Mouse (Mus musculus): ENCODE measurements around the gene Rccd1. TPM values are rescaled to one million over a fixed set of nuclear protein-coding genes. Genes with fewer than 3 reads are reported as not detected.

The Rccd1 gene
- polyA plus RNA-seq (2016; fragmentation: Nextera tagmentation; extraction: Ambion mirVana), result 9.8 and 10.3 TPM in 2 replicates

DNA sequence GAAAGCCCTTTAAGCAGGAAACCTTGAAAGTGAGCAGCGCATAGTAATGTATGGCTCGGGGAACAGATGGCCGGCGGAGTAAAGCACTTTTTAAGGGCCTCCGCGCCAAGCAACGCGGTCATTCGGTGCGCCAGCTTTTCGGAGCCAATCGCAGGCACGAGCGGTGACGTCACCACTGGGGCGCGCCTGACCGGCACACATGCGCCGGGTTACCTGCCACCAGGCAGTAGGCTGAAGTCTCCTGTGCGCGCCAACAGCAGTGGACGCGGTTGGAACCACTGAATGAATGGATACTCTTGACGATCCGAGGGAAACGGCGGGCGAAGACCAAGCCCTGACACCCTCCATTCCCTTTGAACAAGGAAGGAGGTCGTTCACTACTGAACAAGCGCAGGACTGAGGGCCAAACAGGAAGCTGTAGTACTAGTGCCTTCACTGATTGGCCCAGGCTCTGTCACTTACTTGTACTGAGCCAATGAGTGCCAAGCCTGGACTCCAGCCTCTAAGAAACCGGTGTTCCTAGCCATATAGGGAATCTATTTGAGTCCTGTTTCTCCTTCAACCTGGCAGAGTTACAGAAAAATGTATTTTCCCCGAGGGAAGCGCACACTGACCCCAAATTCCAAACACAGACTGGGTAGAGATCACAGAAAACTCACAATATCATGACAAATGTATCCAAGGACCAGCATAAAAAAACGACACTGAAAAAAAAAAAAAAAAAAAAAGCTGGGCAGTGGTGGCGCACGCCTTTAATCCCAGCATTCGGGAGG lies at the start of gene Rccd1:
TSS of gene Rccd1 (minus strand) at position 412 of the 773 bp plus-strand sequence.
- WGBS, result 3% methylated on average over 38 of the region's 38 CpGs
- Histone ChIP-seq H3K9me3 (no peaks in the 10 kb centered on the region), H3K36me3 (peaks cover 61% of the 10 kb centered on the region)

DNA sequence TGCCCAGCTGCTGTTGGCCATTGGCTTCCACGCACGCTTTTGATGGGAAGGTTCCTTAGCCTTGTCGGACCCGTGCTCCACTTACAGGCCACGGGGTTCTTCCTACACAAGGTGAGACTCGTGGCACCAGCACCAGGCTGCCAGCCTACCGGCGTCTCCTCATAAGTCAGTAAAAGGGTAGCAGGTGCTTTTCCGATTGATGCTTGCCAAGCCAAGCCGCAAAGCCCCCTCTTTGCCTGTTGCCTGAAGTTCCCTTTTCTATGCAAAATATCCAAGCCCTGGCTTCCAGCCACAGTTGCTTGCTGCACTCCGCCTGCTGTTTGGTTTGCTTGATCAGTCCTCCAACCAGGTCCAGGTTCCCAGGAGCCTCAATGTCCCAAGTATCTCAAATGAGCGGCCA lies 49.6 kb upstream of the Rccd1 start:
- Histone ChIP-seq H3K27ac (peak overlapping the region; percentile 36; the same call in 1 of the 2 replicates), H3K9me3 (no peaks in the 10 kb centered on the region), H3K4me1 (peaks cover 32% of the 10 kb centered on the region), H3K36me3 (peaks cover 10% of the 10 kb centered on the region; the same call in 1 of the 2 replicates), H3K27me3 (ENCODE audit: insufficient read depth, poor library complexity, severe bottlenecking) (0 out of 2 replicates have a peak, but pooled peaks cover 4% of the 10 kb centered on the region), H3K4me3 (no peak overlapping the region)
- DNase-seq (ENCODE audit: low spot score), result no peak
- 79% methylated on average over 12 of the region's 12 CpGs for WGBS

More for the DNA sequence above, at the start of gene Rccd1:
- peak within 1 kb of the TSS; percentile 75 for H3K4me3 ChIP-seq
- H3K27me3 ChIP-seq (ENCODE audit: insufficient read depth, poor library complexity, severe bottlenecking), result no peaks in the 10 kb centered on the region
- peaks cover 26% of the 10 kb centered on the region for H3K4me1 ChIP-seq
- DNase-seq (ENCODE audit: low spot score), result peak; percentile 98
- H3K27ac ChIP-seq, result peak within 1 kb of the TSS; percentile 90

DNA sequence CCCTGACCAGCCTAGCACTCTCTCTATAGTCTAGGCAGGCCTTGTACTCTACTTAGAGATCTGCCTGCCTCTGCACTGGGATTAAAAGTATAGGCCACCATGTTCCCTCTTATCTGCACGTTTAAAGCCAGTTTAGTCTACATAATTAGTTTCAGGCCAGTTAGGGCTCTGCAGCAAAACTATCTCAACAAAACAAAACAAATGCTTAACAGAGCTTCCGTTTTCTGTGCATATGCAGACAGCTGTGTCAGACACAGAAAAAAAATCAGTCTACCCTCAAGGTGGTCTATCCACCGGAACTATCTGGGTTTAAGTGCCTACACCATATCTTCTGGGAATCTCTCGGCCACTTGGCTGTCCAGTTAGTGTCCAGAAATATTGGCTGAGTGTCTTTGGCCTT lies 49.1 kb upstream of the Rccd1 start:
- no peak overlapping the region for H3K27ac ChIP-seq
- peaks cover 9% of the 10 kb centered on the region for H3K36me3 ChIP-seq
- peaks cover 32% of the 10 kb centered on the region for H3K4me1 ChIP-seq
- 69% methylated on average over 4 of the region's 4 CpGs for WGBS
- H3K9me3 ChIP-seq, result no peaks in the 10 kb centered on the region
- DNase-seq (ENCODE audit: low spot score), result no peak
- 0 out of 2 replicates have a peak, but pooled peaks cover 4% of the 10 kb centered on the region for H3K27me3 ChIP-seq (ENCODE audit: insufficient read depth, poor library complexity, severe bottlenecking)
- H3K4me3 ChIP-seq, result no peak overlapping the region

DNA sequence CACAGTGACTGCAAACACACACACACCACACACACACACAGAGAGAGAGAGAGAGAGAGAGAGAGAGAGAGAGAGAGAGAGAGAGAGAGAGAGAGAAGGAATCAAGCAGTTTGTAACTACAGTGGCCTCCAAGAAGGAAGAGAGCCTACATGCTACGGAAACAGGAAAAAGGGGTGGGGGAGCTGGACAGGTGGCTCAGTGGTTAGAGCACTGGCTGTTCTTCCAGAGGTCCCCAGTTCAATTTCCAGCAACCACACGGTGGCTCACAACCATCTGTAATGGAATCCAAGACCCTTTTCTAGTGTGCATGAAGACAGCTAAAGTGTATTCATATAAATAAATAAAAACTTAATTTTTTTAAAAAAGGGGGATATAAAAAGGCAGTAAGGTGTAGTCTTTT lies 48.4 kb upstream of the Rccd1 start:
- WGBS, result 52% methylated on average over 2 of the region's 2 CpGs
- Histone ChIP-seq H3K4me3 (no peak overlapping the region), H3K9me3 (no peaks in the 10 kb centered on the region), H3K4me1 (peaks cover 32% of the 10 kb centered on the region), H3K36me3 (peaks cover 12% of the 10 kb centered on the region), H3K27ac (no peak overlapping the region), H3K27me3 (ENCODE audit: insufficient read depth, poor library complexity, severe bottlenecking) (0 out of 2 replicates have a peak, but pooled peaks cover 4% of the 10 kb centered on the region)
- no peak for DNase-seq (ENCODE audit: low spot score)

DNA sequence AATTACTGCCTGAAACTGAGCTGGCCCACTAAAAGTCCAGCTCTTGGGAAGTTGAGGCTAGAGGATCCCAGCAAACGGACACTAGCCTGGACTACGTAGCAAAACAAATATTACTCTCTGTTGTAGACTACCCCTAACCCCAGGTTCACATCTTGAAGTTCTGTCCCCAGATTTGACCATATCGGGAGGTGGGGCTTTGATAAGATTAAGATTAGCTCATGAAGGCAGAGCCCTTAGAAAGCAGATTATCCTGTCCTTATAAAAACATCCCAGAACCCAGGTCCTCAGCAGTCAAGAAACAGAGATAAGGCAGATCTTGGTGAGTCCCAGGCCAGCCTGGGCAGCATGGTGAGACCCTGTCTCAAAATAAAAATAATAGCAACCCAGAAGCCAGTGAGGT lies 47.9 kb upstream of the Rccd1 start:
- Histone ChIP-seq H3K27me3 (ENCODE audit: insufficient read depth, poor library complexity, severe bottlenecking) (0 out of 2 replicates have a peak, but pooled peaks cover 4% of the 10 kb centered on the region), H3K9me3 (no peaks in the 10 kb centered on the region), H3K4me3 (no peak overlapping the region; the same call in 1 of the 2 replicates), H3K27ac (no peak overlapping the region), H3K4me1 (peaks cover 32% of the 10 kb centered on the region), H3K36me3 (peaks cover 16% of the 10 kb centered on the region)
- WGBS, result 38% methylated on average over 3 of the region's 3 CpGs
- no peak for DNase-seq (ENCODE audit: low spot score)

DNA sequence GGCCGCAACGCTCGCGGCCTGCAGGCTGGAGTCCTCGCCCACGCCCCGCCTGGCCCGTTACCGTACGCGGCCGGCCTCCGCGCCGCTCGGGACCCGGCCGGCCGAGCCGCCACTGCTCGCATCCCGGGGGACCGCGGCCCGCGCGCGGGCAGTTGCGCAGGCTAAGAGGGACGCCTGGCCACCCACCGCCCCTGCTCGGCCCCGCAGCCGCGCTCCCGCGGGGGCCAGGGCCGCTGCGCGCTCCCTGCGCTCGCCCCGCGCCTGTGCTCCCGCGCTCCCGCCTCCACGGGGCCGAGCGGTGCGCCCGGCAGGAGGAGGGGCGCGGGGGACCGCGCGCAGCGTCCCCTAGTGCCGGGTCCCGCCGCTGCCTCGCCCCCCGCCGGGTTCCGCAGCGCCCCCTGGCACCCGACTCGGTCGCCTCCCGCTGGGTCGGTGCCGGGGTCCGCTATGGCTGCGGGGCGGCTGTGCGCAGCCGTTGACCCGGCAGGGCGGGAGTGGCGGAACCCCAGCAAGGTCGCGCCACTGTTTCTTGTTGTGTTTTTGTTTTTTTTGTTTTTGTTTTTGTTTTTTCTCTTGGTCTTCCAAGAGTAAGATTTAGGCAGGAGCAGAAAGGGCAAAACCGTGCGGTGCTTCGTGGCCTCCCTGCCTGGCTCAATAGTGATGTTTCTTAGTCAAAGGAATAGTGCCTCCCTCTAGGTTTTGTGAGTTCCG lies 46.9 kb upstream of the Rccd1 start, which contains the start of gene Man2a2:
TSS of gene Man2a2 (minus strand) at position 335 of the 711 bp plus-strand sequence.
- 0 out of 2 replicates have a peak, but pooled peaks cover 4% of the 10 kb centered on the region for H3K27me3 ChIP-seq (ENCODE audit: insufficient read depth, poor library complexity, severe bottlenecking)
- peaks cover 25% of the 10 kb centered on the region for H3K36me3 ChIP-seq
- under 1% methylated on average over 80 of the region's 86 CpGs for WGBS
- DNase-seq (ENCODE audit: low spot score), result no peak
- H3K4me1 ChIP-seq, result peaks cover 28% of the 10 kb centered on the region
- peak within 1 kb of the TSS; percentile 95 for H3K27ac ChIP-seq
- peak within 1 kb of the TSS; percentile 96 for H3K4me3 ChIP-seq
- no peaks in the 10 kb centered on the region for H3K9me3 ChIP-seq

DNA sequence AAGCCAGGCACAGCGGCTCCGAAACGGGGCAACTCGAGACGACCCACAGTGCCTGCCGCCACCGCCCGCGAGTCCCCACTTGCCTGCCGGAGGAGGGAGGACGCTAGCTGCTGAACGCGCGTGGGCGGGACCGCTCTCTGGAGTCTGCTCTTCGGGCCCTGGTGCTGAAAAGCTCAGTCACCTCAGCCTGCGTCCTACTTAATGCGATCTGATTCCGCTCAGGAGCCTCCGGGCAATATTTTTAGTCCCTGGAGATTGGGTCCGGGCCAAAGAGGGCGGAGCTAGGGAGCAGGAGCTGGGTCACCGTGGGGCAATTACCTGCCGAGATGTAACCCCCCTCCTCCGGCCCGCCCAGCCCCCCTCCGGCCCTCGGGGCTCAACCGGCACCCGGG lies 46.4 kb upstream of the Rccd1 start:
- H3K4me3 ChIP-seq, result peak overlapping the region; percentile 96
- peak; percentile 88 for DNase-seq (ENCODE audit: low spot score)
- 0 out of 2 replicates have a peak, but pooled peaks cover 4% of the 10 kb centered on the region for H3K27me3 ChIP-seq (ENCODE audit: insufficient read depth, poor library complexity, severe bottlenecking)
- H3K9me3 ChIP-seq, result no peaks in the 10 kb centered on the region
- under 1% methylated on average over 31 of the region's 31 CpGs for WGBS
- peak overlapping the region; percentile 95 for H3K27ac ChIP-seq
- peaks cover 31% of the 10 kb centered on the region for H3K36me3 ChIP-seq
- peaks cover 25% of the 10 kb centered on the region for H3K4me1 ChIP-seq

DNA sequence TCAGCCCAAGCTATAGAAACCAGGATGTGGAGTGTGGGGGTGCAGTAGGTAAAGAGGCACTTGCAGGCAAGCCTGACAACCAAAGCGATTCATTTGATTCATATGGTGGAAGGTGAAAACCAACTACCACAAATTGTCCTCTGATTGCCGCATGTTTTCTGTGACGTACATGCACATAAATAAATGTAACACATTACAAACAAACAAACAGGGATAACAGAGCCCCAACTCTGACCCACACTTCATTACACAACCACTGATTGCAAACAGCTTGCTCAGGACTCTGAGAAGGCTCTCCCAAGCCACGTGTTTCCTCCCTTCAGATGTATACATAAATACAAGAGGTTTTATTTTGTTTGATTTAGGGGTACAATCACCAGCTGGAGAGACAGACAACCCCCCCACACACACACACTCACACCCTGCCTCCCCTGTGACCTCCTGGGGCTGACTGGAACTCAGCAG lies 45.7 kb upstream of the Rccd1 start:
- no peaks in the 10 kb centered on the region for H3K9me3 ChIP-seq
- peaks cover 32% of the 10 kb centered on the region for H3K36me3 ChIP-seq
- 0 out of 2 replicates have a peak, but pooled peaks cover 4% of the 10 kb centered on the region for H3K27me3 ChIP-seq (ENCODE audit: insufficient read depth, poor library complexity, severe bottlenecking)
- no peak for DNase-seq (ENCODE audit: low spot score)
- 53% methylated on average over 4 of the region's 4 CpGs for WGBS
- peaks cover 19% of the 10 kb centered on the region for H3K4me1 ChIP-seq
- peak overlapping the region; percentile 96 for H3K4me3 ChIP-seq
- peak overlapping the region; percentile 95 for H3K27ac ChIP-seq

DNA sequence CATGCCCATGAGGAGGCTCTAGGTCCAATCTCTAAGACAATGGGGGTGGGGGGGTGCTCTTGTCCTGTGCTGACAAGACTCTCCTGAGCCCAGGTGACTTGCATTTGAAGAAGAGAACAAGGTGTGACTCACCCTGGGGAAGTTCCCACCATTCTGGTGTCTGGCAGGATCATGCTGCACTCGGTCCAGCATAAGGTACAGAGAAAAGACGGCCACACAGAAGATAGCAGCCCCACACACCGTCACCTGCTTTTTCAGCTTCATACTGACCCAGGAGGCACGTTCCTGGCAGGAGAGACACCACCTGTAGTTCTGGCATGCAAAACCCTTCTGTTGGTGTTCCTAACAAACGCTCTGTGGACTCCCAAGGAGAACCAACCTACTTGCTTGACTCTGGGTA lies 45.2 kb upstream of the Rccd1 start:
- Histone ChIP-seq H3K27ac (0 out of 2 replicates have a peak overlapping the region, but pooled peaks have one; percentile 18), H3K4me3 (0 out of 2 replicates have a peak overlapping the region, but pooled peaks have one; percentile 96), H3K9me3 (no peaks in the 10 kb centered on the region), H3K4me1 (peaks cover 17% of the 10 kb centered on the region), H3K36me3 (peaks cover 38% of the 10 kb centered on the region), H3K27me3 (ENCODE audit: insufficient read depth, poor library complexity, severe bottlenecking) (0 out of 2 replicates have a peak, but pooled peaks cover 4% of the 10 kb centered on the region)
- WGBS, result 61% methylated on average over 5 of the region's 5 CpGs
- DNase-seq (ENCODE audit: low spot score), result no peak

DNA sequence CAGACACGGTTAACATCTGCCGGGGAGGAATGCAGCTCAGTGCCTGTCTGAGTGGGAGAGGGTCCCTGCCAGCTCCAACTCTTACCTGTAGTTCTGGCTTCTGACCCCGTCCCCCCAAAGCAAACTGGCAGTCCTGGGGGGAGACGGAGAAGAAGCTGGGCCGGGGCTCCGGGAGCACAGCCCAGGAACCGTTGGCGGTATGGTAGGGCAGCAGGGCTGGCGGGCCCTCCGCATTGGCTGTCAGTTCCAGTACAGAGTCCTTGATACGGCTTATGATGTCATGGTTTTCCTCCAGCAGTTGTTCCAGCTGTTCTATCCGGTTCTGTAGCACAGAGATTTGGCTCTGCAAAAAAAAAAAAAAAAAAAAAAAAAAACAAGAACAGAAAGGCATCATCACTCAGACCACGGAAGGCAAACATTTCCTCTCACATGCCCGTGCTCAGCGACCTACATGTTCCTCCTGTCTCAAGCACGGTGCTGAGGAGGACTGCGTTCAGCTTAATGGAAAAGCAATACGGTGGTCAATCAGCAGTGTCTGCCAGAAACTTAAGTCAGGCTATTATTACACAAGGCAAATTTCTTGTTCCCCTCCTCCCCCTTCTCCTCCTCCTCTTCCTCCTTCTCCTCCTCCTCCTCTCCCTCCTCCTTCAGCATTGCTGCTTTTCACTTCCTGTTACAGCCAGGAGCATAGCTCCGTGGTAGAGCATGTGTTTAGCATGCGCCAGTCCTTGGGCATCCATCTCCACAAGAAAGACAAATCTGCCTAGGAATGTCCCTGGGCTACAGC lies 44.6 kb upstream of the Rccd1 start:
- H3K36me3 ChIP-seq, result peaks cover 44% of the 10 kb centered on the region
- no peaks in the 10 kb centered on the region for H3K9me3 ChIP-seq
- 71% methylated on average over 20 of the region's 20 CpGs for WGBS
- H3K27me3 ChIP-seq (ENCODE audit: insufficient read depth, poor library complexity, severe bottlenecking), result 0 out of 2 replicates have a peak, but pooled peaks cover 1% of the 10 kb centered on the region
- H3K27ac ChIP-seq, result peak overlapping the region; percentile 18; the same call in 1 of the 2 replicates
- peaks cover 17% of the 10 kb centered on the region for H3K4me1 ChIP-seq
- 0 out of 2 replicates have a peak overlapping the region, but pooled peaks have one; percentile 96 for H3K4me3 ChIP-seq
- no peak for DNase-seq (ENCODE audit: low spot score)

DNA sequence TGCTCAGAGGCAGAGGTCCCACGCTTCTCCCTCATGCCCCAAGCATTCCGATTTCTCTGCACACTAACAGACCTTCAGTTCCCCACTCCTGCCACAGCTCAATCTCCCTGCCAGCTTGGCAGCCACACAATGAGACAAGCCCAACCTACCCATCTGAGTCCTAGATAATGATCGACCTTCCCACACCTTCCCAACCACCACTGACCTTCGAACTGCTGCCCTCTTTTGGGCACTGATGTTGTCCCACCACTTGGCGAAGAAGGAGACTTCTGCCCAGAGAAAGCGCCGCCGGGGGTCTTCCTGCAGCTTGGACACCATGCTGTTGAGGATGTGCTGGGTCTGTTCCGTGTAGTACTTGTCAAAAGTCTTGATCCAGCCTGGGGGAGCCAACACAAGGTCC lies 43.8 kb upstream of the Rccd1 start:
- peaks cover 52% of the 10 kb centered on the region for H3K36me3 ChIP-seq
- H3K9me3 ChIP-seq, result no peaks in the 10 kb centered on the region
- no peak overlapping the region for H3K27ac ChIP-seq
- WGBS, result 79% methylated on average over 9 of the region's 9 CpGs
- DNase-seq (ENCODE audit: low spot score), result no peak
- H3K4me1 ChIP-seq, result peaks cover 17% of the 10 kb centered on the region
- H3K4me3 ChIP-seq, result no peak overlapping the region
- no peaks in the 10 kb centered on the region for H3K27me3 ChIP-seq (ENCODE audit: insufficient read depth, poor library complexity, severe bottlenecking)

DNA sequence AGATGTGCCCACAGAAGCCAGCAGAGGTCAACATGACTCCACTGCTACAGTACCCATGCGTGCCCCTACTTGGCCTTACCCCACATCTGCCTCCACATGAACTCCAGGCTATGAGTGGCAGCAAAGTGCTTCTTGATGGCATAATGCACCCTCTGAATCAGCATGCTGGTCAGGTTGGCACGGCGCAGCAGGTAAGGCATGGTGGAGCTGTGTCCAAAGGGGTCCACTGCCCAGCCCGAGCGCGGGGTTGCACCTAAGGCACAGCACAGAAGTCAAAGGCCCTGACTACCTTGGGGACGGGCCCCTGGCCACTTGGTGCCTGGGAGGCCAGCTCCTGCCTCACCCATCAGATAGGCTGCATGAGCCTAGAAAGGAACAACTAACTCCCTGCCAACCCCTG lies 43.0 kb upstream of the Rccd1 start:
- H3K4me1 ChIP-seq, result peaks cover 17% of the 10 kb centered on the region
- no peaks in the 10 kb centered on the region for H3K27me3 ChIP-seq (ENCODE audit: insufficient read depth, poor library complexity, severe bottlenecking)
- H3K27ac ChIP-seq, result no peak overlapping the region
- no peak overlapping the region for H3K4me3 ChIP-seq
- peaks cover 60% of the 10 kb centered on the region for H3K36me3 ChIP-seq
- DNase-seq (ENCODE audit: low spot score), result no peak
- 91% methylated on average over 7 of the region's 7 CpGs for WGBS
- H3K9me3 ChIP-seq, result no peaks in the 10 kb centered on the region
